Mouse (Mus musculus): ENCODE results near the gene Tbccd1. TPM values are rescaled to one million over a fixed set of nuclear protein-coding genes. Genes with fewer than 3 reads are reported as not detected.

Tbccd1 gene
- polyA plus RNA-seq, 1 experiment from 2014 or later = 20.7 TPM

DNA sequence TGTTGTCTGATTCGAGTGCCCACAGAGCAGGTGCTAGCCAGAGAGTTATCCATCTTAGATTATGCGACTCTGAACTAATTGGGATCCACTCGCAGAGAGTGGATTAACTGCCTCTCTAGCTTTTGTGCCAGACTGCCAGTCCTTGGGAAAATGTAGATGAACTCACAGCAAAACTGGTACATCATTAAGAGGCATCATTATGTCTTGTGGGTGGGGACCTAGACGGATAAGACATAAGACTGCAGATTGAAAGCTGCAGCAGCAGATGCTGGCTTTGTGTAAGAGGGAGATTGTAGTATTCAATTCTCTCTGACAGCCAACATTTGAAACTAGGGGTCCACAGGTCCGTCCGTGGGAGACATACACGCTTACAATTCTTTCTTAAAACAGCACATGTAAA is 54.7 kb downstream of the Tbccd1 start:
- H3K27ac ChIP-seq (ENCODE audit: low read depth, low read length) = no peak overlapping the region
- no peak overlapping the region for H3K9ac ChIP-seq (replicated peaks; ENCODE audit: low read depth, low read length)
- no peak overlapping the region for H3K4me2 ChIP-seq (ENCODE audit: low read depth, low read length)
- H3K36me3 ChIP-seq (ENCODE audit: control insufficient read depth, insufficient read depth, low read length) = no peaks in the 10 kb centered on the region
- H3K4me3 ChIP-seq (ENCODE audit: low read depth, low read length) = no peak overlapping the region
- H3K9me3 ChIP-seq (ENCODE audit: control insufficient read depth, low read length) = no peaks in the 10 kb centered on the region
- no peaks in the 10 kb centered on the region for H3K4me1 ChIP-seq (ENCODE audit: control insufficient read depth, insufficient read depth, low read length)
- H3K27me3 ChIP-seq (ENCODE audit: control insufficient read depth, insufficient read depth, low read length) = peaks cover 17% of the 10 kb centered on the region
- no peak for ATAC-seq (ENCODE audit: low read depth)
- 70% methylated on average over 7 of the region's 7 CpGs for WGBS

DNA sequence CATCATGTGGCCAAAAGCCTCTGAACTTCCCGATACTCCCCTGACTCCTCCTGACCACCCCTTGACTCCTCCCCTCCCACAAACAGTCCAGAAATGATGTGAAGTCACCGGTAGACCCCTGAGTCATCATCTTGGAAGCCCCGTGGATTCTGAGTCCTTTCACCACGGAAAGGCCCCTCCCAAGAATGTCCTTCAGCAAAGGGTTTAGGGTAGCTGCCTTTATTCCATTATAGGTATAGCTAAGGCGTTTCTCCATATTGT is 56.7 kb downstream of the Tbccd1 start:
- WGBS = 11% methylated on average over 5 of the region's 5 CpGs
- Histone ChIP-seq H3K4me1 (ENCODE audit: control insufficient read depth, insufficient read depth, low read length) (no peaks in the 10 kb centered on the region), H3K27me3 (ENCODE audit: control insufficient read depth, insufficient read depth, low read length) (peaks cover 18% of the 10 kb centered on the region), H3K4me2 (ENCODE audit: low read depth, low read length) (no peak overlapping the region), H3K27ac (ENCODE audit: low read depth, low read length) (no peak overlapping the region), H3K9ac (replicated peaks; ENCODE audit: low read depth, low read length) (no peak overlapping the region), H3K9me3 (ENCODE audit: control insufficient read depth, low read length) (no peaks in the 10 kb centered on the region), H3K36me3 (ENCODE audit: control insufficient read depth, insufficient read depth, low read length) (no peaks in the 10 kb centered on the region), H3K4me3 (ENCODE audit: low read depth, low read length) (no peak overlapping the region)
- ATAC-seq (ENCODE audit: low read depth) = no peak

- H3K9ac ChIP-seq (replicated peaks; ENCODE audit: low read depth, low read length) = no peak overlapping the region
- ATAC-seq (ENCODE audit: low read depth) = peak; percentile 82; the same call in 1 of the 2 replicates
- H3K4me2 ChIP-seq (ENCODE audit: low read depth, low read length) = no peak overlapping the region
- H3K4me1 ChIP-seq (ENCODE audit: control insufficient read depth, insufficient read depth, low read length) = no peaks in the 10 kb centered on the region
- no peaks in the 10 kb centered on the region for H3K36me3 ChIP-seq (ENCODE audit: control insufficient read depth, insufficient read depth, low read length)
- no peak overlapping the region for H3K4me3 ChIP-seq (ENCODE audit: low read depth, low read length)
- H3K27ac ChIP-seq (ENCODE audit: low read depth, low read length) = no peak overlapping the region
- 9% methylated on average over 6 of the region's 6 CpGs for WGBS
- peaks cover 18% of the 10 kb centered on the region for H3K27me3 ChIP-seq (ENCODE audit: control insufficient read depth, insufficient read depth, low read length)
- no peaks in the 10 kb centered on the region for H3K9me3 ChIP-seq (ENCODE audit: control insufficient read depth, low read length)
Observed at GRCm38 (mm10) chr16:22800026-22800848, 57.2 kb downstream of the Tbccd1 start.

DNA sequence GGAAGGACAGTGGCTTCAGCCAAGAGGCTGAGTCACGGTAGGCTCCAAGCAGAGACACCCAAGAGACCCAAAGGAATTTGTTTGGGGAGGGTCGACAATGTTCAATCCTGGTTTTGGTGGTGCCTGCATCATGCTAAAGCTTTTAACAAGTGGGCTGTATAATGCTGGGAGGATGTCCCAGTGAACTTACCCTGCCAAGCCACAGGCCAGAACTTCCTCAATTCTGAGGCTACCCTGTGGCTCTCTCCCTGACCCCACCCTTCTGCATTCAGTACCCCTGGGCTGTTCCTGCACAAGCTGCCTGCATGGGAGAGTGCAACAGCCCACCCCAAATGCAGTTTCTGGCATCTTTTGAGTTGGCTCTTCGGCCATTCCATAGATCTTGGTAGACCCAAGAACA is 58.9 kb downstream of the Tbccd1 start:
- Histone ChIP-seq H3K27me3 (ENCODE audit: control insufficient read depth, insufficient read depth, low read length) (peaks cover 18% of the 10 kb centered on the region), H3K4me2 (ENCODE audit: low read depth, low read length) (no peak overlapping the region), H3K9ac (replicated peaks; ENCODE audit: low read depth, low read length) (no peak overlapping the region), H3K36me3 (ENCODE audit: control insufficient read depth, insufficient read depth, low read length) (no peaks in the 10 kb centered on the region), H3K4me3 (ENCODE audit: low read depth, low read length) (no peak overlapping the region), H3K9me3 (ENCODE audit: control insufficient read depth, low read length) (no peaks in the 10 kb centered on the region), H3K4me1 (ENCODE audit: control insufficient read depth, insufficient read depth, low read length) (no peaks in the 10 kb centered on the region), H3K27ac (ENCODE audit: low read depth, low read length) (no peak overlapping the region)
- 92% methylated on average over 3 of the region's 3 CpGs for WGBS
- ATAC-seq (ENCODE audit: low read depth) = no peak

- H3K27me3 ChIP-seq (ENCODE audit: control insufficient read depth, insufficient read depth, low read length) = peaks cover 14% of the 10 kb centered on the region
- ATAC-seq (ENCODE audit: low read depth) = no peak
- H3K9me3 ChIP-seq (ENCODE audit: control insufficient read depth, low read length) = no peaks in the 10 kb centered on the region
- no peaks in the 10 kb centered on the region for H3K4me1 ChIP-seq (ENCODE audit: control insufficient read depth, insufficient read depth, low read length)
- H3K4me3 ChIP-seq (ENCODE audit: low read depth, low read length) = no peak overlapping the region
- no peak overlapping the region for H3K9ac ChIP-seq (replicated peaks; ENCODE audit: low read depth, low read length)
- H3K4me2 ChIP-seq (ENCODE audit: low read depth, low read length) = no peak overlapping the region
- 84% methylated on average over 5 of the region's 5 CpGs for WGBS
- H3K27ac ChIP-seq (ENCODE audit: low read depth, low read length) = no peak overlapping the region
- no peaks in the 10 kb centered on the region for H3K36me3 ChIP-seq (ENCODE audit: control insufficient read depth, insufficient read depth, low read length)
Observed at GRCm38 (mm10) chr16:22797521-22797920, 59.9 kb downstream of the Tbccd1 start.

GRCm38 (mm10) chr16:22795497-22795896 is 62.0 kb downstream of the Tbccd1 start:
- no peak overlapping the region for H3K4me3 ChIP-seq (ENCODE audit: low read depth, low read length)
- H3K4me2 ChIP-seq (ENCODE audit: low read depth, low read length) = no peak overlapping the region
- H3K36me3 ChIP-seq (ENCODE audit: control insufficient read depth, insufficient read depth, low read length) = no peaks in the 10 kb centered on the region
- peaks cover 12% of the 10 kb centered on the region; the same call in 1 of the 2 replicates for H3K27me3 ChIP-seq (ENCODE audit: control insufficient read depth, insufficient read depth, low read length)
- no peaks in the 10 kb centered on the region for H3K9me3 ChIP-seq (ENCODE audit: control insufficient read depth, low read length)
- 47% methylated on average over 3 of the region's 3 CpGs for WGBS
- no peak overlapping the region for H3K27ac ChIP-seq (ENCODE audit: low read depth, low read length)
- ATAC-seq (ENCODE audit: low read depth) = no peak
- H3K9ac ChIP-seq (replicated peaks; ENCODE audit: low read depth, low read length) = no peak overlapping the region
- no peaks in the 10 kb centered on the region for H3K4me1 ChIP-seq (ENCODE audit: control insufficient read depth, insufficient read depth, low read length)

GRCm38 (mm10) chr16:22791235-22791634 is 66.2 kb downstream of the Tbccd1 start:
- no peak overlapping the region for H3K27ac ChIP-seq (ENCODE audit: low read depth, low read length)
- H3K27me3 ChIP-seq (ENCODE audit: control insufficient read depth, insufficient read depth, low read length) = no peaks in the 10 kb centered on the region
- WGBS = 17% methylated on average over 2 of the region's 2 CpGs
- no peak overlapping the region for H3K4me2 ChIP-seq (ENCODE audit: low read depth, low read length)
- H3K4me3 ChIP-seq (ENCODE audit: low read depth, low read length) = no peak overlapping the region
- H3K36me3 ChIP-seq (ENCODE audit: control insufficient read depth, insufficient read depth, low read length) = no peaks in the 10 kb centered on the region
- no peaks in the 10 kb centered on the region for H3K9me3 ChIP-seq (ENCODE audit: control insufficient read depth, low read length)
- no peak overlapping the region for H3K9ac ChIP-seq (replicated peaks; ENCODE audit: low read depth, low read length)
- ATAC-seq (ENCODE audit: low read depth) = no peak
- no peaks in the 10 kb centered on the region for H3K4me1 ChIP-seq (ENCODE audit: control insufficient read depth, insufficient read depth, low read length)

- no peaks in the 10 kb centered on the region for H3K27me3 ChIP-seq (ENCODE audit: control insufficient read depth, insufficient read depth, low read length)
- ATAC-seq (ENCODE audit: low read depth) = peak; percentile 51; the same call in 1 of the 2 replicates
- H3K4me2 ChIP-seq (ENCODE audit: low read depth, low read length) = no peak overlapping the region
- no peak overlapping the region for H3K9ac ChIP-seq (replicated peaks; ENCODE audit: low read depth, low read length)
- no peak overlapping the region for H3K27ac ChIP-seq (ENCODE audit: low read depth, low read length)
- H3K9me3 ChIP-seq (ENCODE audit: control insufficient read depth, low read length) = no peaks in the 10 kb centered on the region
- H3K36me3 ChIP-seq (ENCODE audit: control insufficient read depth, insufficient read depth, low read length) = no peaks in the 10 kb centered on the region
- no peak overlapping the region for H3K4me3 ChIP-seq (ENCODE audit: low read depth, low read length)
- H3K4me1 ChIP-seq (ENCODE audit: control insufficient read depth, insufficient read depth, low read length) = no peaks in the 10 kb centered on the region
- WGBS = 51% methylated on average over 10 of the region's 10 CpGs
Observed at GRCm38 (mm10) chr16:22789908-22790367, 67.5 kb downstream of the Tbccd1 start.

- Histone ChIP-seq H3K4me2 (ENCODE audit: low read depth, low read length) (no peak overlapping the region), H3K27ac (ENCODE audit: low read depth, low read length) (no peak overlapping the region), H3K27me3 (ENCODE audit: control insufficient read depth, insufficient read depth, low read length) (no peaks in the 10 kb centered on the region), H3K36me3 (ENCODE audit: control insufficient read depth, insufficient read depth, low read length) (no peaks in the 10 kb centered on the region), H3K9me3 (ENCODE audit: control insufficient read depth, low read length) (no peaks in the 10 kb centered on the region), H3K4me3 (ENCODE audit: low read depth, low read length) (no peak overlapping the region), H3K4me1 (ENCODE audit: control insufficient read depth, insufficient read depth, low read length) (no peaks in the 10 kb centered on the region), H3K9ac (replicated peaks; ENCODE audit: low read depth, low read length) (no peak overlapping the region)
- 85% methylated on average over 5 of the region's 5 CpGs for WGBS
- ATAC-seq (ENCODE audit: low read depth) = no peak
Observed at GRCm38 (mm10) chr16:22782686-22783085, 74.8 kb downstream of the Tbccd1 start.

All from neural tube, embryonic 14.5 days (tissue).